Mouse (Mus musculus) neural tube, embryonic 15.5 days (tissue): ENCODE data around the gene Ralgds. TPM values are rescaled to one million over a fixed set of nuclear protein-coding genes. Genes with fewer than 3 reads are reported as not detected.
A peak's percentile ranks its signal among the peaks of the same experiment; 100 is the strongest.
"Not testable (repeated sequence)": the region's sequence is repeated elsewhere in the genome, so short reads cannot be mapped to it uniquely, and the experiment has no call there.

Experiments used
- ATAC-seq: fragments of 200-750 bp; cut with Nextera tagmentation; 2 replicates; pipeline ENCODE4 v1.8.0; 2017; ENCODE audit warnings: mild to moderate bottlenecking, moderate TSS enrichment, moderate library complexity; ENCODE audit not compliant: low FRiP score
- H3K27ac ChIP-seq: fragments of 300-500 bp; sonication (generic); replicated peaks from 2 replicates; pipeline ENCODE4 v1.5.1; 2015; ENCODE audit warnings: mild to moderate bottlenecking, inconsistent platforms
- H3K27me3 ChIP-seq: fragments of 300-500 bp; sonication (generic); replicated peaks from 2 replicates; pipeline ENCODE4 v1.6.1; 2015; ENCODE audit warnings: inconsistent platforms
- H3K36me3 ChIP-seq: fragments of 300-500 bp; sonication (generic); 2 replicates; pipeline ENCODE4 v1.6.1; 2015; ENCODE audit warnings: inconsistent platforms
- H3K4me1 ChIP-seq: fragments of 300-500 bp; sonication (generic); 2 replicates; pipeline ENCODE4 v1.6.1; 2015; ENCODE audit warnings: inconsistent platforms
- H3K4me2 ChIP-seq: fragments of 300-500 bp; sonication (generic); 2 replicates; pipeline ENCODE4 v1.6.1; 2015; ENCODE audit warnings: inconsistent platforms, mild to moderate bottlenecking, moderate library complexity
- H3K4me3 ChIP-seq: fragments of 300-500 bp; sonication (generic); replicated peaks from 2 replicates; pipeline ENCODE4 v1.5.1; 2015; ENCODE audit warnings: mild to moderate bottlenecking, inconsistent platforms
- H3K9ac ChIP-seq: fragments of 300-500 bp; sonication (generic); replicated peaks from 2 replicates; pipeline ENCODE4 v1.6.1; 2015; ENCODE audit warnings: mild to moderate bottlenecking, inconsistent platforms
- H3K9me3 ChIP-seq: fragments of 300-500 bp; sonication (generic); replicated peaks from 2 replicates; pipeline ENCODE4 v1.6.1; 2016; ENCODE audit warnings: inconsistent platforms
- WGBS: fragments of 180-500 bp; shearing (Covaris S2); methylation state at CpG from one replicate; pipeline ENCODE4 v1.1.7; 2015; ENCODE audit warnings: mixed read lengths; 5-methylcytosine and 5-hydroxymethylcytosine counted together
- polyA plus RNA-seq: library from polyadenylated mRNA; unstranded; fragments of >200 nt; fragmentation: Nextera tagmentation; extraction: Ambion mirVana; gene quantifications from 2 replicates; pipeline ENCODE4 v1.2.1, GENCODE M21; 2015

Gene Ralgds
- 64.7 and 70.4 TPM in 2 replicates for polyA plus RNA-seq

- H3K4me2 ChIP-seq = peak within 1 kb of the TSS; percentile 75
- H3K27me3 ChIP-seq = no peaks in the 10 kb centered on the region
- H3K4me3 ChIP-seq = peak within 1 kb of the TSS; percentile 78
- H3K27ac ChIP-seq = peak within 1 kb of the TSS; percentile 88
- H3K9ac ChIP-seq = peak within 1 kb of the TSS; percentile 93
- H3K36me3 ChIP-seq = no peaks in the 10 kb centered on the region
- peaks cover 46% of the 10 kb centered on the region for H3K4me1 ChIP-seq
- no peaks in the 10 kb centered on the region for H3K9me3 ChIP-seq
- peak; percentile 79 for ATAC-seq
- under 1% methylated on average over 54 of the region's 71 CpGs for WGBS
These were observed at the start of gene Ralgds for GRCm38 (mm10) chr2:28512798-28513401. Ralgds (plus strand) TSS chr2:28513125.

- peaks cover 21% of the 10 kb centered on the region for H3K4me1 ChIP-seq
- no peak overlapping the region for H3K27ac ChIP-seq
- H3K36me3 ChIP-seq = peaks cover under 1% of the 10 kb centered on the region
- no peak for ATAC-seq
- H3K4me3 ChIP-seq = no peak overlapping the region
- H3K9me3 ChIP-seq = no peaks in the 10 kb centered on the region
- no peak overlapping the region for H3K9ac ChIP-seq
- no peak overlapping the region for H3K4me2 ChIP-seq
- H3K27me3 ChIP-seq = no peaks in the 10 kb centered on the region
- 48% methylated on average over 3 of the region's 3 CpGs for WGBS
These were observed 49.0 kb upstream of the Ralgds start for GRCm38 (mm10) chr2:28463919-28464318.

DNA sequence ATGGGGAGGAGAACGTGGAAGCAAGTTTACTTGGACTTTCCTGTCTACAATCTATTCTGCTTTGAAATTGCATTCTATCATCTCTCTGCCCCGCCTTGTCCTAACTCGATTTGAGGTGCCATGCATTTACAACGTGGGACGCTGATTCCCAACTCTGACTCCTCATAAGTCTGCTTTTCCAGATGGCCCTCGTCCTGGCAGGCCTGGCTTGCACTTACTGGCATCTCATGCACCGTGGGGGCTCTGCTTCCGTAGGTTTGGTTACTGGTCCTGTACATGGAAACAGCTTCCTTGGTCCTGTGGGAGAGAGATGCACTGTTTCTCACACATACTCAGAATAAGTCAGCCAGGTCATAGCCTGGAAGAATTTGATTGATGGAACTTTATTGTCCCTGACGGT is 48.0 kb upstream of the Ralgds start:
- peaks cover 25% of the 10 kb centered on the region for H3K4me1 ChIP-seq
- H3K9me3 ChIP-seq = no peaks in the 10 kb centered on the region
- no peaks in the 10 kb centered on the region for H3K27me3 ChIP-seq
- H3K36me3 ChIP-seq = peaks cover 11% of the 10 kb centered on the region
- H3K27ac ChIP-seq = no peak overlapping the region
- H3K4me3 ChIP-seq = no peak overlapping the region
- WGBS = 81% methylated on average over 9 of the region's 9 CpGs
- ATAC-seq = no peak
- H3K9ac ChIP-seq = no peak overlapping the region
- H3K4me2 ChIP-seq = no peak overlapping the region

DNA sequence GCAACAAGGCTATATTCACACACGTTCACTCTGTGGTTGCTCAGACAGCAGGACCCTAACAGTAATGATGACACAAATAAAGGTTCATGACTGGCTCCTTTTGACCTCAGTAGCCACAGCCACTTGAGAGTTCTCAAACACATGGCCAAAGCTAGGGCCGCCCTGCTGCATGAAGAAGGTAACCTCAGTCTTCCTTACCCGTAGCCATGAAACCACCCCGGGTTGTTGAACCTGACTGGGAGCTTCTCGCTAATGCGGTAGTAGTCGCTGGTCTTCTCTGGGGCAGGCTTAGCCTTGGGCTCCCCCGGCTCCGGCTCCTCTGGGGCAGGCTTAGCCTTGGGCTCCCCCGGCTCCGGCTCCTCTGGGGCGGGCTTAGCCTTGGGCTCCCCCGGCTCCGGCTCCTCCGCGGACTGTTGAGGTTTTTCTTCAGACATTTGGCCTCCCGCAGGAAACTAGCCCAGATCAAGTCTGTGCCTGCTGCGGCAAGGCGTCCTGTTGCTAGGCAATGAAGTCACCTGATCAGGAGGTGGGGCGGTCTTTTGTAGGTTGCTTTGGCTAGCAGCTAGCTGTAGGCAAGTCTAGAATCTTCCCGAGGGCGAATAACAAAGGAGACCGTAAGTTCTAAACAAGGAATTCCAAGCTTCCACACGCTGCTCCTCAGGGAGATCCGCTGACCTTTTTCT is 46.9 kb upstream of the Ralgds start, which contains the start of gene 1700007K13Rik:
1700007K13Rik (minus strand) TSS at position 497 of the 683 bp plus-strand sequence.
- Histone ChIP-seq H3K27ac (no peak within 1 kb of the TSS), H3K36me3 (peaks cover 22% of the 10 kb centered on the region), H3K9ac (peak within 1 kb of the TSS; percentile 20; the same call in 1 of the 2 replicates), H3K4me1 (peaks cover 25% of the 10 kb centered on the region), H3K4me3 (peak within 1 kb of the TSS; percentile 27), H3K4me2 (peak within 1 kb of the TSS; percentile 64), H3K9me3 (no peaks in the 10 kb centered on the region), H3K27me3 (no peaks in the 10 kb centered on the region)
- peak; percentile 53 for ATAC-seq
- WGBS = 5% methylated on average over 25 of the region's 25 CpGs

- 0 out of 2 replicates have a peak, but pooled peaks cover 2% of the 10 kb centered on the region for H3K9me3 ChIP-seq
- H3K27me3 ChIP-seq = no peaks in the 10 kb centered on the region
- peak within 1 kb of the TSS; percentile 54; the same call in 1 of the 2 replicates for H3K27ac ChIP-seq
- peak within 1 kb of the TSS; percentile 66 for H3K4me2 ChIP-seq
- peaks cover 25% of the 10 kb centered on the region for H3K4me1 ChIP-seq
- ATAC-seq = peak; percentile 88
- peak within 1 kb of the TSS; percentile 90 for H3K4me3 ChIP-seq
- peak within 1 kb of the TSS; percentile 97 for H3K9ac ChIP-seq
- H3K36me3 ChIP-seq = peaks cover 40% of the 10 kb centered on the region
- under 1% methylated on average over 52 of the region's 52 CpGs for WGBS
These were observed 45.0 kb upstream of the Ralgds start, which contains the start of gene Mrps2 for GRCm38 (mm10) chr2:28467860-28468485. Mrps2 (plus strand) TSS chr2:28468066.

DNA sequence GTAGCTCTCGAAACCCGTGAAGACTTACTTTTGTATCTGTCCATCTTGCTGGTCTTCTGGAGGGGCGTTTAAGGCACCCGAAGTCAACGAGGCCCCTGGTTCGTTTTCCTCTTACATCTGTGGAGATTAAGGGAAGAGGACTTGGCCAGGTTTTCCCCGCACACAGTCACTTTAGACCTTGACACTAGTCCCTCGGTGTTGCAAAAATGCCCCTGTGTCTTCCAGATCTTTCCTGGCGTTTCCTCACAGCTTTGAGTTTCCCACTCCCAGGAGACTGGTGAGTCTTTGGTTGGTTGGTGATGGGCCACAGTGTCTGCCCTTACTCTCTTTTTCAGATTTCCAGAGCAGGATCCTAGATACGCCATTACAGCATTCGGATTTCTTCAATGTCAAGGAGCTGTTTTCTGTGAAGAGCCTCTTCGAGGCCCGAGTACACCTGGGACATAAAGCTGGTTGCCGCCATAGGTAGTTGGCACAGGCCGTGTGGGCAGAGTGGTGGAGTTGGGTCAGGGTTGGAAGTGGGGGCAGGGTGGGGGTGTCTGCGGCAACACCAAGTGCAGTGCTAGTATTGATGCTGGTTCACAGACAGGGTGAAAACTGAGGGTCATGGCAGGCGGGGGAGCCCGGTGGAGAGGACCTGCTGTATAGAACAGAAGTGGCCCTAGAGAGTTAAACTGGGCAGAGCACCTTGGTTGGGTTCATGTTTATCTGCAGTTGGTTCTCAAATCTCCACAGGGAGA is 44.3 kb upstream of the Ralgds start:
- Histone ChIP-seq H3K27me3 (no peaks in the 10 kb centered on the region), H3K4me1 (peaks cover 25% of the 10 kb centered on the region), H3K36me3 (peaks cover 43% of the 10 kb centered on the region), H3K4me3 (peak overlapping the region; percentile 90), H3K9ac (peak overlapping the region; percentile 97), H3K9me3 (peaks cover 8% of the 10 kb centered on the region; the same call in 1 of the 2 replicates), H3K27ac (peak overlapping the region; percentile 54; the same call in 1 of the 2 replicates), H3K4me2 (peak overlapping the region; percentile 66)
- no peak for ATAC-seq
- 57% methylated on average over 18 of the region's 18 CpGs for WGBS

DNA sequence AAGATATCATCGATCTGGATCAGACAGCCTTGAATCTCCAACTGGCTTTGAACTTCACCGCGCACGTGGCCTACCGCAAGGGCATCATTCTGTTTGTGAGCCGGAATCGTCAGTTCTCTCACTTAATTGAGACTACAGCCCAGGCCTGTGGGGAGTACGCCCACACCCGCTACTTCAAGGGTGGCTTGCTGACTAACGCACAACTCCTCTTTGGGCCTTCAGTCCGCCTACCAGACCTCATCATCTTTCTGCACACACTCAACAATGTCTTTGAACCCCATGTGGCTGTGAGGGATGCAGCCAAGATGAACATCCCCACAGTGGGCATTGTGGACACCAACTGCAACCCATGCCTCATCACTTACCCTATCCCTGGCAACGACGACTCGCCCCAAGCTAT is 43.5 kb upstream of the Ralgds start:
- no peaks in the 10 kb centered on the region for H3K27me3 ChIP-seq
- peaks cover 25% of the 10 kb centered on the region for H3K4me1 ChIP-seq
- ATAC-seq = no peak
- peaks cover 43% of the 10 kb centered on the region for H3K36me3 ChIP-seq
- WGBS = 98% methylated on average over 14 of the region's 14 CpGs
- no peak overlapping the region for H3K9ac ChIP-seq
- H3K4me2 ChIP-seq = no peak overlapping the region
- peaks cover 8% of the 10 kb centered on the region; the same call in 1 of the 2 replicates for H3K9me3 ChIP-seq
- no peak overlapping the region for H3K27ac ChIP-seq
- no peak overlapping the region for H3K4me3 ChIP-seq

DNA sequence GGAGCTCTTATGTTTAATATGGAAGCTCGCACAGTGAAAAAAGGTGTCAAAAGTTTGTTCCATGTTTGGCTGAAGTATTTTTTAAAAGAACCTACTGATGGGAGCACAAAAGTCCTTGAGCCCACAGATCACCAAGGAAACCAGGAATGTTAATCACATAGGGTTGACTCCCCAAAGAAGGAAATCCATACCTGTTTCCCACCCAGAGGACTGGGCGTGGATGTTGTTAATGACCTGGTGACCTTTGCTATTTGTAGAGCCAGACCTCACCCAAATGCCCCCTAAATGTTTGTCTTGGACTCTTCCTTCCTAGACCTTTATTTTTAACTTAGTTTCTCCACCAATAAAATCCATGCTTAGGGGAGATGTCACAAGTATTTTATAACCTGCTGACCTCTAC is 42.3 kb upstream of the Ralgds start:
- WGBS = 92% methylated on average over 2 of the region's 2 CpGs
- no peaks in the 10 kb centered on the region for H3K27me3 ChIP-seq
- no peak overlapping the region for H3K9ac ChIP-seq
- no peak overlapping the region for H3K27ac ChIP-seq
- peaks cover 8% of the 10 kb centered on the region; the same call in 1 of the 2 replicates for H3K9me3 ChIP-seq
- no peak overlapping the region for H3K4me3 ChIP-seq
- peaks cover 25% of the 10 kb centered on the region for H3K4me1 ChIP-seq
- peaks cover 43% of the 10 kb centered on the region for H3K36me3 ChIP-seq
- H3K4me2 ChIP-seq = no peak overlapping the region
- ATAC-seq = no peak

GRCm38 (mm10) chr2:28472011-28472410 is 40.9 kb upstream of the Ralgds start:
- H3K4me3 ChIP-seq, H3K27me3 ChIP-seq, H3K9ac ChIP-seq, H3K27ac ChIP-seq, ATAC-seq, H3K9me3 ChIP-seq, H3K4me2 ChIP-seq: not testable (repeated sequence)
- 97% methylated on average over 8 of the region's 8 CpGs for WGBS
- Histone ChIP-seq H3K4me1 (peaks cover 16% of the 10 kb centered on the region), H3K36me3 (peaks cover 43% of the 10 kb centered on the region)

DNA sequence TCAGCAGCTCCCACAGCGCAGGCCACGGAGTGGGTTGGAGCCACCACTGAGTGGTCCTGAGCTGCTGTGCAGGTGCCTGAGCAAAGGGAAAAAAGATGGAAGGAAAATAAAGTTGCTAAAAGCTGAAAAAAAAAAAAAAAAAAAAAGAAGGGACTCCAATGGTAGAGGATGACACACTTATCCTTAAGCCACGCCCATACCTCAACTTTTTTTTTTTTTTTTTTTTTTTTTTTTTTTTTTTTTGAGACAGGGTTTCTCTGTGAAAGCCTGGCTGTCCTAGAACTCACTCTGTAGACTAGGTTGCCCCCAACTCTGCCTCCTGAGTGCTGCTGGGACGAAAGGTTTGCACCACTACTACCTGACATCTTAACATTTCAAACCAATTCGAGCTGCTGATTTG is 34.9 kb upstream of the Ralgds start:
- ATAC-seq, H3K4me2 ChIP-seq, H3K27me3 ChIP-seq, H3K4me3 ChIP-seq, H3K9ac ChIP-seq, H3K36me3 ChIP-seq, H3K27ac ChIP-seq, H3K4me1 ChIP-seq, H3K9me3 ChIP-seq: not testable (repeated sequence)
- 97% methylated on average over 4 of the region's 5 CpGs for WGBS
